Mouse (Mus musculus) liver, embryonic 13.5 days (tissue): ENCODE measurements at regions not wholly inside any gene's neighbourhood (a gene's known extent, or its start where the extent isn't known, plus 50 kb on each side); places are given as distances from the start of the nearest gene placed in this dataset.

Source experiments
- ATAC-seq: fragments of 200-750 bp; cut with Nextera tagmentation; 2 replicates; pipeline ENCODE4 v1.8.0; 2017; ENCODE audit warnings: low read depth, mild to moderate bottlenecking, moderate number of reproducible peaks, moderate library complexity
- DNase-seq: peaks from one replicate; pipeline ENCODE4 v3.0.0; 2022
- H3K27ac ChIP-seq: fragments of 300-500 bp; sonication (generic); 2 replicates; pipeline ENCODE4 v1.5.1; 2015; ENCODE audit warnings: moderate library complexity, mild to moderate bottlenecking, inconsistent platforms
- H3K27me3 ChIP-seq: fragments of 300-500 bp; sonication (generic); 2 replicates; pipeline ENCODE4 v1.6.1; 2015; ENCODE audit warnings: mild to moderate bottlenecking, inconsistent platforms
- H3K36me3 ChIP-seq: fragments of 300-500 bp; sonication (generic); 2 replicates; pipeline ENCODE4 v1.6.1; 2015; ENCODE audit warnings: mild to moderate bottlenecking, inconsistent platforms
- H3K4me1 ChIP-seq: fragments of 300-500 bp; sonication (generic); replicated peaks from 2 replicates; pipeline ENCODE4 v1.6.1; 2015; ENCODE audit warnings: inconsistent platforms
- H3K4me2 ChIP-seq: fragments of 300-500 bp; sonication (generic); 2 replicates; pipeline ENCODE4 v1.6.1; 2015; ENCODE audit warnings: inconsistent platforms, mild to moderate bottlenecking, moderate library complexity
- H3K4me3 ChIP-seq: fragments of 300-500 bp; sonication (generic); replicated peaks from 2 replicates; pipeline ENCODE4 v1.5.1; 2015; ENCODE audit warnings: mild to moderate bottlenecking, inconsistent platforms
- H3K9ac ChIP-seq: fragments of 300-500 bp; sonication (generic); 2 replicates; pipeline ENCODE4 v1.6.1; 2015; ENCODE audit warnings: mild to moderate bottlenecking, inconsistent platforms
- H3K9me3 ChIP-seq: fragments of 300-500 bp; sonication (generic); replicated peaks from 2 replicates; pipeline ENCODE4 v1.6.1; 2016; ENCODE audit warnings: inconsistent platforms
- WGBS: fragments of 180-500 bp; shearing (Covaris S2); methylation state at CpG from one replicate; pipeline ENCODE4 v1.1.7; 2015; ENCODE audit not compliant: insufficient replicate concordance; 5-methylcytosine and 5-hydroxymethylcytosine counted together

DNA sequence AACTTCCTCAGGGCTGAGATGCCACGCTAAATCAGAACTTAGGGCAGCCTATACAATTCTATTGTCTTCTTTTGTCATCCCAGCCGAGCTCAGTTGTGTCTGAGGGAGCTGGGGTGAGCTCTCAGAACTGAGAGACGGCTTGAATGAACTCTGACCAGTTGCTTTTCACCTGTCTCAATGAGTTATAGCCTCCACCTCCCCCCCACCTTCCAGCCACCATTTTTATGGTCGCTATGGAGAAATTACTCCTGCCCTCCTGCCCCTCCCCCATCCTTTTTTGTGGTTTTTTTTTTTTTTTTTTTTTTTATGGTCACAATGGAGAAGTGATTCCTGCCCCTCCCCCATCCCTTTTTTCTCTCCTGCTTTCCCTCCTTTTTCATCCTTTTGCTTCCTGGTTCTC, 251.6 kb upstream of the Gm10131 start:
- Histone ChIP-seq H3K9me3 (no peaks in the 10 kb centered on the region), H3K9ac (no peak overlapping the region), H3K4me3 (no peak overlapping the region), H3K4me2 (no peak overlapping the region), H3K4me1 (no peaks in the 10 kb centered on the region), H3K36me3 (no peaks in the 10 kb centered on the region), H3K27me3 (no peaks in the 10 kb centered on the region), H3K27ac (no peak overlapping the region)
- WGBS: 34% methylated on average over 4 of the region's 4 CpGs
- DNase-seq (no peak), ATAC-seq (no peak)

- Histone ChIP-seq H3K4me2 (no peak overlapping the region), H3K9me3 (no peaks in the 10 kb centered on the region), H3K4me1 (no peaks in the 10 kb centered on the region), H3K36me3 (no peaks in the 10 kb centered on the region), H3K27ac (no peak overlapping the region), H3K27me3 (no peaks in the 10 kb centered on the region), H3K4me3 (no peak overlapping the region), H3K9ac (no peak overlapping the region)
- ATAC-seq (no peak), DNase-seq (no peak)
- whole genome bisulfite sequencing: 59% methylated on average over 3 of the region's 3 CpGs
Measured at GRCm38 (mm10) chr8:34361377-34361776, 249.8 kb upstream of the Gm10131 start.

DNA sequence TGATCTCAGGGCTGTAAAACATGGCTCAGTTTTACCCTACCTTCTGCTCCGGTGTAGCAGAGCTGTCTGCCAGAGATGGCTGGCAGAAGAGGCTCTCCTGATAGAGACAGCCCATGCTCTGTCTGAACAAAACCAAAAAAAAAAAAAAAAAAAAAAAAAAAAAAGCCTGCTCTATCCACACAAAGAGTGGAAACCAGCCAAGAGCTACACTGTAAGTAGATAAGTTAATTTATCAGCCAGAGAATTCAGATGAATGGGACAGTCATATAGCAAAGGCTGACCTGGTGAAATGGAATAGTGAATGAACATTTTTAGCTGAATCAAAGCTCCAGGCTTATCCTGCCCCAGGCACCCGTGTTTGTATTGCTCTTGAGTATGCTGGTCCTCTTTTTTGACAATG, 248.2 kb upstream of the Gm10131 start:
- WGBS: 49% methylated on average over 2 of the region's 2 CpGs
- Histone ChIP-seq H3K9ac (no peak overlapping the region), H3K4me1 (no peaks in the 10 kb centered on the region), H3K4me3 (no peak overlapping the region), H3K36me3 (no peaks in the 10 kb centered on the region), H3K9me3 (no peaks in the 10 kb centered on the region), H3K4me2 (no peak overlapping the region), H3K27me3 (no peaks in the 10 kb centered on the region), H3K27ac (no peak overlapping the region)
- ATAC-seq: no peak
- no peak for DNase-seq

- 61% methylated on average over 13 of the region's 13 CpGs for WGBS
- DNase-seq (no peak), ATAC-seq (no peak)
- no peaks in the 10 kb centered on the region for H3K27me3 ChIP-seq
- H3K9me3 ChIP-seq: no peaks in the 10 kb centered on the region
- H3K4me1 ChIP-seq: no peaks in the 10 kb centered on the region
- H3K27ac ChIP-seq: no peak overlapping the region
- H3K4me3 ChIP-seq: no peak overlapping the region
- no peak overlapping the region for H3K9ac ChIP-seq
- H3K36me3 ChIP-seq: no peaks in the 10 kb centered on the region
- H3K4me2 ChIP-seq: no peak overlapping the region
Measured at GRCm38 (mm10) chr8:34355059-34355458, 243.5 kb upstream of the Gm10131 start.

DNA sequence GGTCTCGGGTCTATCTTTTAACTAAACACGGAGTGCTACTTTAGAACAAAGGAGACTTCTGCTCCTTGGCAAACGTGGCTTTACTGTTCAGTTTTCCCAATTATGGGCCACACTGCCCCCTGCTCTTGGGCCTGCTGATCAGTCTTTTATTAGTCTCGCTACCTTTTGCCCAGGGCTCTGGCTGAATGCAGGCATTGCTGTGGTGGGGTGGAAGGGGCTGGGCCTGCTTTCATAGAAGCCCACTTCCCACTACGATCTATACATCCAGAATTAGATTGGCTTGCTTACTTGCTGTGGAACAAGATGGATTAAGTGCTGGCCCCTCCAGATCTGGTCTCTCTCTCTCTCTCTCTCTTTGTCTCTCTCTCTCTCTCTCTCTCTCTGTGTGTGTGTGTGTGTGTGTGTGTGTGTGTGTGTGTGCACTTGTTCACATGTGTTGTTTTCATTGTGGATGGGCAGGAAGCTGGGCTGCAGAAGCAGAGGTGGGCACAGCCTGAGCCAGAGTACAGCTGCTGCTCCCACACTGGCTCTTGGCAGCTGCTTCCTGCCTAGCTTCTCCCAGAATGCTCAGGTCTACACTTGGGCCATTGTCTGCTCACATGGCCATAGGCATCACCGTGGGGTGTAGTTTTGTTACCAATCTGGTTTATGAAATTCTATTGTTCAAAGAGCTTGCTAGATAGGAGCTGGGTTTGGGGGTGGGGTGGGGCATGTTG, 241.8 kb upstream of the Gm10131 start:
- Histone ChIP-seq H3K4me2 (no peak overlapping the region), H3K9ac (no peak overlapping the region), H3K27ac (no peak overlapping the region), H3K9me3 (no peaks in the 10 kb centered on the region), H3K4me3 (no peak overlapping the region), H3K27me3 (no peaks in the 10 kb centered on the region), H3K36me3 (no peaks in the 10 kb centered on the region), H3K4me1 (no peaks in the 10 kb centered on the region)
- no peak for ATAC-seq
- 53% methylated on average over 6 of the region's 6 CpGs for WGBS
- DNase-seq: no peak

DNA sequence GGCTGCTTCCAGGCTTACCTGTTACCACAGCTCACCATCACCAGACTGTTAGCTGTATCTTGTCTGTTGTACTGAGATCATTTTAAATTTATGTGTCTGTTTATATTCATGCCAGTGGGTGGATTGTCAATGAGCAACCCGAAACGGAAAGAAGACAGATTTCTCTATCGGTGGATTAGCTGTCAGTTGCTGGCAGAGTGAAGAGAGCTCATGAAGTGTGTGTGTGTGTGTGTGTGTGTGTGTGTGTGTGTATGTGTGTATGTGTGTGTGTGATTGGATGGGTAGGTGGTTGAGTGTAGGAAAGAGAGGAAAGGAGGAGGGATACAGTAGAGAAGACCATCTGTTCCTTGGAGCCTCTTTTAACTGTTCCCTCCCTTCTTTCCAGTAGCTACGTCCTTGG, 223.3 kb upstream of the Gm10131 start:
- DNase-seq (no peak), ATAC-seq (no peak)
- Histone ChIP-seq H3K36me3 (no peaks in the 10 kb centered on the region), H3K9ac (no peak overlapping the region), H3K4me2 (no peak overlapping the region), H3K27me3 (no peaks in the 10 kb centered on the region), H3K27ac (no peak overlapping the region), H3K9me3 (no peaks in the 10 kb centered on the region), H3K4me1 (no peaks in the 10 kb centered on the region), H3K4me3 (no peak overlapping the region)
- 59% methylated on average over 4 of the region's 4 CpGs for WGBS

DNA sequence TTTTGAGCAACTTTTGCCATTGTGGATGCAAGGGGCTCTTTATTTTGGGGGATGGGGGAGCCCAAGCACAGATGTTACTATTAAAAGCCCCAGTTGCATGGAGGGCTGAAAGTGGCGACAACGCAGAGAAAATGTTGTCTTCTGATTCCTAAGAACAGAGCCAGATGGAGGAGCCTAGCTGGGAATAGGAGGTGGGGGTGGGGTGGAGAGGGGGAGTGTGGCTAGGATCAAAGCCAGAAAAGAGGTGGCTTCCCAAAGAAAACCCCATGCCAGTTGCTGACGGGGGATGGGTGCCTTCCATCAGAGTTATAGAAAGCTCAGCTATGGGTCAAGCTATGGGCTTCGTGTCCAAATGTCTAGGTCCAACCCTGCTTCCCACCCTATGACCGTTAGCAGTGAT, 220.1 kb upstream of the Gm10131 start:
- no peaks in the 10 kb centered on the region for H3K4me1 ChIP-seq
- H3K27ac ChIP-seq: no peak overlapping the region
- H3K4me3 ChIP-seq: no peak overlapping the region
- H3K9ac ChIP-seq: no peak overlapping the region
- H3K36me3 ChIP-seq: no peaks in the 10 kb centered on the region
- ATAC-seq (no peak), DNase-seq (no peak)
- H3K4me2 ChIP-seq: no peak overlapping the region
- no peaks in the 10 kb centered on the region for H3K27me3 ChIP-seq
- WGBS: 43% methylated on average over 5 of the region's 5 CpGs
- no peaks in the 10 kb centered on the region for H3K9me3 ChIP-seq

GRCm38 (mm10) chr8:34326614-34326965, 215.1 kb upstream of the Gm10131 start:
- WGBS: 18% methylated on average over 15 of the region's 15 CpGs
- no peak overlapping the region for H3K4me3 ChIP-seq

GRCm38 (mm10) chr8:34325841-34326613, 214.5 kb upstream of the Gm10131 start:
- Histone ChIP-seq H3K9ac (no peak overlapping the region), H3K36me3 (no peaks in the 10 kb centered on the region), H3K27me3 (no peaks in the 10 kb centered on the region), H3K4me2 (peak overlapping the region; percentile 21; the same call in 1 of the 2 replicates), H3K27ac (no peak overlapping the region), H3K4me3 (no peak overlapping the region), H3K4me1 (no peaks in the 10 kb centered on the region), H3K9me3 (no peaks in the 10 kb centered on the region)
- 9% methylated on average over 13 of the region's 17 CpGs for WGBS
- DNase-seq (no peak), ATAC-seq (no peak)

More at GRCm38 (mm10) chr8:34326614-34326965, 215.1 kb upstream of the Gm10131 start:
- H3K9me3 ChIP-seq: no peaks in the 10 kb centered on the region
- ATAC-seq: no peak
- no peak overlapping the region for H3K27ac ChIP-seq
- no peak for DNase-seq
- H3K4me1 ChIP-seq: no peaks in the 10 kb centered on the region
- no peak overlapping the region for H3K9ac ChIP-seq
- H3K4me2 ChIP-seq: peak overlapping the region; percentile 21; the same call in 1 of the 2 replicates
- no peaks in the 10 kb centered on the region for H3K27me3 ChIP-seq
- no peaks in the 10 kb centered on the region for H3K36me3 ChIP-seq

DNA sequence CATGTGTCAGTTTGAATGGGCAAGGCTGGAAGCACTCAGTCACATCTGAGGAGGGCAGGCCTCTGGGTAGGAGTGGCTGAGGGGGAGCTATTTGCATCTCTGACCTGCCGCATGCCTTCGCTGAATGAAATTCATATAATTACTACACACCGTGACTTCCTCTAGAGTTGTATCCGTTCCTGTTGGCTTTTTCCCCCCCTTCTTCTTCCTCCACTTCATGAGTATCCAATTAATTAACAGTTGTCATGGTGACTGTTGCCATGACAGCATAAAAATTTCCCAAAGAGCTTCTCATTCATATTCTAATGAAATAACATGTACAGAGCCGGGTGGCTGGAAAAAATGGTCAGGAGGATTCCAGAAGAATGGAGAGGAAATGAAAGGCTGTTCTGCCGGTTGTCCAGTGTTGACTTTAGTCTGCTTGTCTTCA, 208.6 kb upstream of the Gm10131 start:
- Histone ChIP-seq H3K4me1 (no peaks in the 10 kb centered on the region), H3K9me3 (no peaks in the 10 kb centered on the region), H3K27me3 (no peaks in the 10 kb centered on the region), H3K4me3 (no peak overlapping the region), H3K27ac (no peak overlapping the region), H3K36me3 (no peaks in the 10 kb centered on the region), H3K9ac (no peak overlapping the region), H3K4me2 (no peak overlapping the region)
- 68% methylated on average over 6 of the region's 6 CpGs for WGBS
- ATAC-seq (no peak), DNase-seq (no peak)

- no peaks in the 10 kb centered on the region for H3K27me3 ChIP-seq
- DNase-seq (no peak), ATAC-seq (no peak)
- H3K4me3 ChIP-seq: no peak overlapping the region
- WGBS: 69% methylated on average over 5 of the region's 5 CpGs
- no peak overlapping the region for H3K9ac ChIP-seq
- H3K9me3 ChIP-seq: no peaks in the 10 kb centered on the region
- no peak overlapping the region for H3K4me2 ChIP-seq
- no peaks in the 10 kb centered on the region for H3K36me3 ChIP-seq
- H3K4me1 ChIP-seq: no peaks in the 10 kb centered on the region
- no peak overlapping the region for H3K27ac ChIP-seq
Measured at GRCm38 (mm10) chr8:34319719-34320118, 208.2 kb upstream of the Gm10131 start.

DNA sequence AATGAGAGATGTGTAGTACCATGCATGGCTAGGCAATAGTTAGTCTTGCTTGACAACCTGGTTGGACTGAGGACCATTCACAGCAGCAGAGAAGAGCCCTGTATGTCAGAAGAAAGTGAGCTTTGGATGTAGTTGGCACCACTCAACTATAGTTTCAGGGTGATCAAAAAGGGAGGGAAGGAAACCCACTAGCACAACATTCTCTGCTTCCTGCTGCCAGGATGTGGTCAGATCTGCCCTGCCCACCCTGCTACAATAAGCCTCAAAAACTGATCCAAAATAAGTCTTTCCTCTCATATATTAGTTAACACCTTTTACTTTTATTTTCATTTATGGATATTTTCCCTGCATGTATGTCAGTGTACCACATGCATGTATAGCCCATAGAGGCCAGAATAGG, 203.7 kb upstream of the Gm10131 start:
- no peaks in the 10 kb centered on the region for H3K36me3 ChIP-seq
- ATAC-seq: no peak
- no peaks in the 10 kb centered on the region for H3K4me1 ChIP-seq
- no peak overlapping the region for H3K4me3 ChIP-seq
- H3K27me3 ChIP-seq: no peaks in the 10 kb centered on the region
- no peak overlapping the region for H3K27ac ChIP-seq
- H3K4me2 ChIP-seq: no peak overlapping the region
- no peak overlapping the region for H3K9ac ChIP-seq
- no peak for DNase-seq
- H3K9me3 ChIP-seq: no peaks in the 10 kb centered on the region
